Mouse (Mus musculus) spleen, adult 2 months (tissue): ENCODE results near the gene Wnt3.

ENCODE experiments used
- CTCF ChIP-seq: fragments of 200-500 bp; IDR thresholded peaks from 2 replicates; pipeline ENCODE4 v1.5.1; 2011; ENCODE audit warnings: mild to moderate bottlenecking, inconsistent platforms; ENCODE audit not compliant: insufficient read depth, insufficient read length, insufficient replicate concordance; ENCODE audit errors: extremely low read depth
- POLR2A ChIP-seq: fragments of 200-500 bp; IDR thresholded peaks from 2 replicates; pipeline ENCODE4 v1.6.1; 2011; ENCODE audit warnings: low read depth, low read length, inconsistent platforms

- TF ChIP-seq CTCF (no peak), POLR2A (no peak)
Observed at GRCm38 (mm10) chr11:103765556-103766011, 8.4 kb upstream of the Wnt3 start.
